Mouse (Mus musculus) cerebellum, adult 11-12 months (tissue): ENCODE measurements around the gene Dhx32.

Experiments used
- DNase-seq: peaks from one replicate; pipeline ENCODE4 v3.0.0; 2022

Gene Dhx32

DNA sequence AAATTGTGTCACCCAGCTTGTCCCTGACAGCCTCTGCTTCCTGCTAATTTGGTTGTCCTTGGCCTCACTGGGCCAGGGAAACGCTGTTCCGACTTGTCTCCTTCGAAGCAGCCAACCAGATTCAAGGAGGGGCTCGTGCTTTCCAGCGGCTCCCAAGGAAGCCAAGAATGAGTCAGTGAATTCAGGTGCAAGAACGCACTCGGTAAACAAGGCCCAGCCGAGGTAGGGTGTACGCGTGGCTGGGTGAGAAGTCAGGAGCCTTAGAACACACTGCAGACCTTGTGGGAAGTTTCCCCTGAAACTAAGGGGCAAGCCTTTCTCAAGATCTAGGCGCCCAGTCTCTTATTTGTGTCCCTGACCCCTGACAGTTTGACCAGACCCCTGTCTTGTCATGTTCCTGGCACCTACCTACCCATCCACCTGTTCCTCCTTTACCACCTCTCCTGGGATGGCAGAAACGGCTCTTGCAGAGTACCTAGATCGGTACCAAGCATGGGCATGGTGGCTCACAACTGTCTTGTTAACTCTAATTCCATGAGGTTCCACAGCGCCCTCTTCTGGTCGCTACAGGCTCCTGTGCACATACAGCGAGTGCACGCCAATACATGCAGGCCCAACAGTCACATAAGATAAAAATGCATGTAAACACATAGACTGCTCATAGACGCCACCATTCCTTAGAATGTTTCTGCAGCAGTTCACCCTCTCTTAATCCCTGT is at the start of gene Dhx32:
TSS of gene Dhx32 (minus strand) at position 10 of the 719 bp plus-strand sequence.
- DNase-seq, result peak; percentile 45

DNA sequence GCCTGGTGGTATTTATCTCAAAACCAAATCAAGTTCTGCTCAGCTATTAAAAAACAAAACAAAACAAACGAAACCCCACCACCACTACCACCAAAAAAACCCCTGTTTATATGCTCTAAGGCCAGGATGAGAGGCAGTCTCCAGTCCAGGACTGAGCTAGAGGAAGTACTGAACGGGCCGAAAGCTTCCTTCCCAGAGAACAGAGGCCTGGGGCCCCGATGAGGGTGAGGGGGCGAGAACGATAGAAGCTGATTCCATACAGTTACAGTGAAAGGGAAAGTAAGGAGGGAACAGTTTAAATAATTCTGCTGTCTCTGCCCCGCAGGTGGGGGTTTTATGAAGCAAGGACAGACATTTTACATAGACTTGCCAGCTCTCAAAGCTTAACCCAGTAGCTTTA is 47.1 kb upstream of the Dhx32 start:
- DNase-seq, result no peak

DNA sequence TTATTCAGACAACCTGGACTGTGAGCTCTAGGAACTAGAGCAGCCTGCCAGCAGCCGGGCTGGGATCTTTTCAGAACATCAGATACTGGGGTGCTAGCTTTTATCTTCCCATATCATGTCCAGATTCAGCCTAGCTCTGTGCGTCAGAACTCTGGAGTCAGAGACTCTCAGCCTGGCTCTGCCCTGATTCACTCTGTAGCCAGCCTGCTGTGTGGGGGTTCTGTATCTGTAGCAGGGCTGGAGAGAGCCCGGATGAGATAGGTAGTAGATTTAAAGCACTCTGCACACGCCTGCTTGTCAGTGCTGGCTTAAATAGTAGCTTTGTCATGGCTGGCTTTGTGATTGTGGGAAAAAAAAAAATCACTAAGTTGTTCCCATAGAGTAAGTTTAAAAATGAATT is 46.0 kb upstream of the Dhx32 start:
- DNase-seq, result no peak

DNA sequence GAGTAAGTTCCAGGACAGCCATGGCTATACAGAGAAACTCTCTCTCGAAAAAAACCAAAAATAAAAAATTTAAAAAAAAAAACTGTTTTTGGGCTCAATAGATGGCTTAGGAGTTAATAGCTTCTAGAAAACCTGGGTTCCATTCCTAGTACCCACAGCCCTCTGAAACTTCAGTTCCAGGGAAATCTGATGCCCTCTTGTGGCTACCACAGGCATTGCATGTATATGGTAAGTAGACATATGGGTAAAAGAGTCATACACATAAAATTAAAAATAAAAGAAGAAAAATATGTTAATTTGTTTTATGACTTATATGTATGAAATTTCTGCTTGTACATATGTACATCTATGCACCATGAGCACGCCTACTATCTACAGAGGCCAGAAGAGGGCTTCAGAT is 42.1 kb upstream of the Dhx32 start:
- no peak for DNase-seq

DNA sequence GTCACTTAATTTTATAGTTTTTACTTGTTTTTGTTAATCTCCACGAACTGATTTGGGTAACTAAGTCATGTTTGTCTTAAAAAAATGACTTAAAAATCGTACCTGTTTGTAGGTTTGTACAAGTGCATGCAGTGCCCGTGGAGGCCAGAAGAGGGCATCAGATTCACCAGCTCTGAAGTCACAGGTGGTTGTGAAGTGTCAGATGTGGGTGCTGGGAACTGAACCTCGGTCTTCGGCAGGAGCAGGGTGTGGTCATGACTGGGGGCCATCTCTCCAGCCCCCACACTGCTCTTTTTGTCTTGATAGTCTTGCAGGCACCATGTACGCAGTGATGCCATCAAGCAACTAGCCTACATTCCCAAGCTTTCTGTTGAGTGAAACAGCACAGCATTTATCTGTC is 41.2 kb upstream of the Dhx32 start:
- DNase-seq, result no peak

DNA sequence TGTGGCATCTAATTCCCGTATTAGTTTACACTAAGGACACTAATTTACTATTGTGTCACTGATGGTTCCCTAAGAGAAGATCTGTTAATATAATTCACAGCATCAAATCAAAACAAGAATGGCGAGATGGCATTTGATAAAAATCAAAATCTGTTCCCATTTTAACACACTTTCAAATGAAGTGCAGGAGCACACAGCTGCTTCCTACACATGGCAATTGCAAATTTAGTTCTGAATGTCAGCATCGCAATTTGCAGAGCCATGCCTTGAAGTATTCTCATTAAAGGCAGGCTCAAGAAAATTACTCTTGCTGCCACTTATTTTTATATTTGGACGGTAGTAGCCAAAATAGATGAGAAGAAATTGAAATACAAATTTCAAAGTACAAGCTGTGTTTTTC is 30.8 kb upstream of the Dhx32 start:
- no peak for DNase-seq

DNA sequence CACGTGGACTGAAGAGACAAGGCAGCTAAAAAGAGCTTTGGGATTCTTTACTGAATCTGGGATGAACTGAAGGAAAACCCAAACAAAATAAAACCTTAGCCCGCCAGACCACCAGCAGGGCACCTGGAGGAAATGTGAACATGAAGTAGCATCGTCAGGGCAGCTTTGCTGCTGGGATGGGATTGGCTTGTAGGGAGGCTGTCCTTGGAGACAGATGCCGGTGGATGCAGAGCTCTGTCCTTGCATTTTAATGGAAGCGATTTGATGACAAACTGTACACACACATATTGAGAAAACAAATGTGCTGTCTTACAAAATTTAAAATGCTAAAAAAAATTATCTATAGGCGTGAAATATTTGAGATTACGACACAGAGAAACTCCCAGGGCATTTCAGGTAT is 30.4 kb upstream of the Dhx32 start:
- no peak for DNase-seq

DNA sequence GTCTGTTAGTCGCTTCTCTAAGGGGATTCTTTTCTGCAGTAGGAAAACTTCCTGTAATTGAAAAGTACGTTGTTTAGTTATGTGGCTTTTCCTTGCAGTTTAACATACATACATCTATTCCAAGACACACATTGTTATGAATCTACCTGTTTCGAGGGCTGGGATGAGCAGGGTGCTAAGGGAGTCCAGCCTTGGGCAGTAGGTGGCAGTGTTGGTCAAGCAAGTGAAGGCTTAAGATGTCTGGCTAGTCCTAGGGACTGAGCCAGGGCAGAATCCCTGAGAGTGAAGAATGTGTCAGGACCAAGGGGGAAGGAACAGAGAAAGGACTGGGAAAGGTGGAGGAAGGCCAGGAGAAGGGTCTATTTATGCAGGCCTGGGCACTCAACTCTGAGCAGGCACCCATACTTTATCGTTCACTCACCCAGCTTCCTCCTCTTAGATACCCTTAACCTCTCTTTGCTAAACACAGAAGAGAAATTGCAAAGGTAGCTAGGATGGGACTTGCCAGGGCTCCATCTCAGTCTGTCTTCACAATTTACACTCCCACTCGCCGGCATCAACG is 23.2 kb upstream of the Dhx32 start:
- DNase-seq, result peak; percentile 36

DNA sequence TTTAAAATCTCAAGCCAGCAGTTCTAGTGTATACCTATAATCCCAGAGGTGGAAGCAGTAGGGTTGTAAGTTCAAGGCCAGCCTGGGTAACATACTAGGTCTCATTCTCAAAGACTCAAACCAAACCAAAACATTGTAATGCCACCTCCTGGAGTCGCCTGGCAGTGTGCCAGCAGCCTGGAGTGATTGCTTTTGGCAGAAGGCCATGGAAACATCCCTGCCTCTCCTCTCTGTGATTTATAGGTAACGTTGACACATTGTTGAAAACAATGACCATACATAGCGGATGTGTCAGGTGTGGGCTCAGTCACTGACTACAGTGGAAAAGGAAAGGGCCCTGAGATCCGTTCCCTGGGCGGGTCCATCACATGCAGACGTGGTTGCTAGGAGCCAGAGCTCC is 19.3 kb upstream of the Dhx32 start:
- DNase-seq, result no peak

DNA sequence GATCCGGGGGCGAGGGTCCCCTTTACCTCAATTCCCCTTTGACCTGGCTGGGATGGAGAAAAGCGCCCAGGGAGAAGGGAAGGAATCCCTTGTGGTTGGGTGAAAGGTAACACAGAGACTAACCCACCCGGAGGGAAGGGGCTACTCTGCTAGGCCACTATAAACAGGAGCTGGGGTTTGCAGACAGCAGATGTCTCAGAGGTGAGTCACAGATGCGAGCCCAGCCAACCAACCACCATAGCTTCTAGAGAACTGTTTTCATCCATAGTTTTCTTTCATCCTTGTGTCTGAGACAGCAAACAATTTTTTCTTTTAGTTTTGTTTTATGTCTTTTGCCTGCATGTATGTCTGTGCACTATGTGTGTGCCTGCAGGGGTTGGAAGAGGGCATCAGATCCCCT is 17.4 kb upstream of the Dhx32 start:
- DNase-seq, result no peak

DNA sequence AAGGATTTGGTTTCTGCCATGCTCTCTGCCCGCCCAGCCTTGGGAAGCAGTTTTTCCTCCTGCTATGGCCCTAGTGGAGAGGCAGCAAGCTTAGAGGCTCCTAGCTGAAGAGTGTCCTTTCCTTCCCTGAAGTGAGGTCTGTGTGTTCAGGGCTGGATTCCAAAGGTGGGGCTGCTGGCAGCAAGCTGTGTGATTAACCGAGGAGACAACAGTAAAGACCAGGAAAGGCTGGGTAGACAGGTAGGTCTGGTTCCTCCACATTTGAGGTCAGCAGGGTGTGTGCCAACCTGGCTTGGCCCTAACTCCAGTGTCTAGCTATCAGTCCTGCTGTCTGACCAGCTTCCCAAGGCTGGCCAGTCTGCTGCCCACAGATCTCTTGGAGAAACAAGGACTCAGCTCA is 12.2 kb upstream of the Dhx32 start:
- no peak for DNase-seq

DNA sequence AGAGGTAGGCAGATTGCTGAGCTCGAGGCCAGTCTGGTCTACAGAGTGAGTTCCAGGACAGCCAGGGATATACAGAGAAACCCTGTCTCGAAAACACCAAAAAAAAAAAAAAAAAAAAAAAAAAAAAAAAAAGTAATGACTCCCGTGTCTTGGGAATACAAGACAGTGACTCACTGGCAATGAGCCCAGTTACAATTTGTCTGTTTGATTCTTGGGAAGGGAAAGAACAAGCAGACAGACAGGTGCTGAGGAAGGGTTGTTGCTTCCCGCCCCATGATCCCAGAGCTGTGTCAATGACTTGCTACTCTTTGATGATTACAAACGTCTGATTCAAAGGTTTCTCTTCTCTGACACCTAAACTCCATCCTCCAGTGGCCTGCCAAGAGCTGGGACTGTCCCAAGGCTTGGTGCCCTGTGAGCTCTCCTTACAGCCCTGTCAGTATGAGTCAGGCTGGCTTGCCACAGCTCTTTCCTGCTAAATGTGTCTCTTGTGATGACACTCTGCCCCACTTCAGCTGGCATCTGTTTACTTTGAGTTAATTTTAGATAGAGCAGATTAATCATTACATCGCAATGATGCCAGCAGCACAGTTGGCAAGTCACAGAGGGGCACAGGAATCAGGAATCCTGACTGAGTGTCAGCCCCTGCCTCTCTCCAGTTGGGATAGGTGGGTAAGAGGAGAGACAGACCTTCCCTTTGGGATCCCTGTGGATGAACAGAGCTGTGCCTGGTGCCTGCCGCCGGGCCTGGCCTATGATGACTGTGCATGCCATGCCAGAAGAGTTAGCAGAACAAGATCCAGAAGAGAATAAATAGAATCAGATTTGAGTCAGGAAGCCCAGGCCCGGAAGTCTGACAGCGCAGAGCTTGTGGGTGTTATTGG is 11.0 kb upstream of the Dhx32 start:
- peak; percentile 48 for DNase-seq

DNA sequence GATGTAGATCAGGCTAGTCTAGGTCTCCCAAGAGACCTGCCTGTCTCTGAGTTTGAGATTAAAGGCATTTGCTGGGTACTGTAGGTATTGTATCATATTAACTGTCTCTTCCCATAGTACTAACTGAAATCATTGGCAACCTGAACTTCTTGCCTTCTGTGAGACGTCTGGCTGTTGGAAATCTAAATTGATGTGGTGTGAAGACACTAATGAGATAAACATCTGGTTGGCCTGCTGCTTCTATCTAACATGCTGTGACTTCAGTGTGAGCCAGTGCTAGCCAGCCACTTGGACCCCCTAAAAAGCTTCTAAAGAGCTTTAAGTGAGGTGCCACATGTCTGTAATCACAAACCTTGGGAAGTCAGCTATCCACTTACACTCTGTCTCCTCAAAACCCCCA is 10.2 kb upstream of the Dhx32 start:
- DNase-seq, result no peak

DNA sequence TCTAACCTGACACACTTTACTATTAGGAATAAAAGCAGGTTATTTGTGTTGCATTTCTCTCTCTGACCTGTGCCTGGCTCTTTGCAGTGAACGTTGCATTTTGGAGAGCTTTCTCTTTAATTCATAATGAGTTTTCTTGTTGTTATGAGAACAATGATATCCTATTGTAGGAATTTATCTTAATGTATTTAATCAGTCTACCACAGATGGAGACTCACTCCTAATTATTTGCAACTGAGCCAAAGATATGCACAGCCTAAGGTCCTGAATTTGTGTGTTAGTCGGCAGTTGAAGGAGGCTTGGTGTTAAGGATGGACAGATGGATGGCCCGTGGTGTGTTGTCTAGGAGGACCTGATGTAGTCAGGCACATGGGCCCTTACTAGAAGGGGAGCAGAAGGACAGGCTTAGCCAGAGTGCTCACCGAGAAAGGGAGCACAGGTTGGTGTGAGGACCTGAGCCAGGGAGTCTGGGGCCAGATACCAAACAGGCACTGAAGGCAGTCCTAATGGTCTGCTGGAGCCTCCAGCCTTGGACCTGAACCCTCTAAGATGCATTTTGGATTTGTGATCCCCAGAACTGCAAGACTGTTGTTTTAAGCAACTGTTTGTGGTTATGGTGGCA is 8.2 kb upstream of the Dhx32 start:
- no peak for DNase-seq

DNA sequence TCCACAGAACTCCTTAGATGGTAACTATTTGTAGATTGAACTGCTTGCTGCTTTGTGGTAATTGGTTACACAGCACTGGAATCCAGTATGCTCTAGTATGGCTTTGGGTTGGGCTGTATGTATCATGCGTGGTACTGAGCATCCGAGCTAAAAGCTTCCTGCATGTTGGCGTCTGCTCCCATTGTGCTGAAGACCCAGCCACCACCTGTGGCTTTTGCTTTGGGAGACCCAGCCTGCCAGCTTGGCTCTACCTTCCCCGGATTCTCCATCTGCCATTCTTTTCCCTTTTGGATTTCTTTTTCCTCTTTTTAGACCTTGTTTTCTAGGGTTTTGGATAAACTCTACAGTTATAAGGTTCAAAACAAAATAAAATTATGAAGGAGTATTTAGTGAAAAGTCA is 7.6 kb upstream of the Dhx32 start:
- no peak for DNase-seq

DNA sequence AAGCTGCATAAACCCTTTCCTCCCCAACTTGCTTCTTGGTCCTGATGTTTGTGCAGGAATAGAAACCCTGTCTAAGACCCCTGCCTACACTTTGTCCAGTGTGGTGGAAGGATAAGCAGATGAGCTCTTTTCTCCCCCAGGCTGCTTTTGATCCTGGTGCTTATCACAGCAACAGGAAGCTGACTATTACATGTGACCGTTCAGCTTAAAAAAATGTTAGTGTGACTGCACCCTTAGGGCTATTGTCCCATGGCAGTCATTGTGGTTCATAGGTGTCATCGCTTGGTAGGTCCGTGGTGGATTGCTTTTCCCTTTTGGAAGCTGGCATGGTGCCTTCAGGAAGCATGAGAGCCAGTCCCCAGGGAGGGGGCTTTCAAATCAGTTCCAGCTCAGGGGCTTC is 5.6 kb upstream of the Dhx32 start:
- no peak for DNase-seq

DNA sequence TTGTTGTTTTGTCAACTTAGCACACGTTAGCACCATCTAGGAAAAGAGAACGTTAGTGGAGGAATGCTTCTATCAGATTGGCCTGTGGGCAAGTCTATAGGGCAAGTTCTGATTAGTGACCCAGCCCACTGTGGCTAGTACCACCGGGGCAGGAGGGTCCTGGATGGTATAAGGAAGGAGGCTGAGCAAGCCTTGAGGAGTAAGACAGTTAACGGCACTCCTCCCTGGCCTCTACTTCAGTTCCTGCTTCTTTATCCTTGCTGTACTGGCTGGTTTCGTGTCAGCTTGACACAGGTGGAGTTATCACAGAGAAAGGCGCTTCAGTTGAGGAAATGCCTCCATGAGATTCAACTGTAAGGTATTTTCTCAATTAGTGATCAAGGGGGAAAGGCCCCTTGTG is 5.0 kb upstream of the Dhx32 start:
- DNase-seq, result no peak

DNA sequence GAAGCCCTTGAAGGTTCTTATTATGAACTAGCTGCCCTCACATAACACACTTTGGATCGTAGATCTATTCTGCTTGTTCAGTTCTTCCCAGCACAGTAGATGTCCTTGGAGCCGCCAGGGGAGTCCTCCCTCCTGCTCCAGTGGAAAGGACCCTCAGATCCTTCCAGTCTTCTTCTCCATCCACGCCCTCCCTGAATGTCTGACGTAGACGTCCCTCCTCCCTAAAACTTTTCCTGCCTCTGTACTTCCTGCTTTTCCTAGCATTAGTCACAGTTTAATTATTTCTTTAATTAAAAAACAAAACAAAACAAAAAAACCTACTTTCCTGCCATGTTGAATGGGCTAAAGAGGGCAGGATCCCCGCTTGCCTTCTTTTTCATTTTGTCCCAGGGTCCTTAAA is 535 bp downstream of the Dhx32 start:
- no peak for DNase-seq

DNA sequence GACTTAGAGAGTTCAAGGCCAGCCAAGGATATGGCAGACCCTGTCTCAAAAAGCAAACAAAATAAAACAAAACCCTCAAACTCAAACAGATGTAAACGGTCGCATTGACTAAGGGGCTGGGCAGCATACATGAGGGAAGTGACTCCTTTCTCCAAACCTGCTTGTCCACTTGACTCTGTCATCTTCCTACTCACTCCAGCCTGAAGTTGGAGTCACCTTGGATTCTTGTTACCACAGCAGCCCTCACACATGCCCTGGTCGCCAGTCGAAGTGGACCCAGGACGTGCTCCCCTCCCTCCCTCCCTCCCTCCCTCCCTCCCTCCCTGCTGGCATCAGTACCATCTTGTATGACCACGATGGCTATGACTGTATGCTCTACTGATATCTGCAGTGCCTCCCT is 943 bp downstream of the Dhx32 start:
- no peak for DNase-seq

DNA sequence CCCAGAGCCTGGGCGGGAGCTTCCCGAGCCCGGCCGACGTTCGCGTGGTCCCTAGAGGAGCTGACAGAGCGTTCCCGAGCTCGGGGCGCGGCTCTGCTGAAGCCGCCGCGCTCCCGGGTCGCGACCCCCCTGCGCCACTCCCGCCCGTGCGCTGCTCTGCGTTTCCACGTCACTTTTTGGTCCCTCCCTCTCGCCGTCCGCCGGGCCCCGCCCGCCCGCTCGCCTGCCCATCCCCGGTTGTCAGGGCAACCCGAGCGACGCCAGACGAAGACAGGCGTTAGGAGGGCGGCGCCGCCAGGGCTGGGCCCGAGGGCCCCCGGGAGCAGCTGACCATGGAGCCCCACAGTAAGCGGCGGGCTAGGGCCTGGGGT is 5.9 kb downstream of the Dhx32 start, which contains the start of gene Fank1:
TSS of gene Fank1 (plus strand) at position 236 of the 371 bp plus-strand sequence.
- peak; percentile 81 for DNase-seq

DNA sequence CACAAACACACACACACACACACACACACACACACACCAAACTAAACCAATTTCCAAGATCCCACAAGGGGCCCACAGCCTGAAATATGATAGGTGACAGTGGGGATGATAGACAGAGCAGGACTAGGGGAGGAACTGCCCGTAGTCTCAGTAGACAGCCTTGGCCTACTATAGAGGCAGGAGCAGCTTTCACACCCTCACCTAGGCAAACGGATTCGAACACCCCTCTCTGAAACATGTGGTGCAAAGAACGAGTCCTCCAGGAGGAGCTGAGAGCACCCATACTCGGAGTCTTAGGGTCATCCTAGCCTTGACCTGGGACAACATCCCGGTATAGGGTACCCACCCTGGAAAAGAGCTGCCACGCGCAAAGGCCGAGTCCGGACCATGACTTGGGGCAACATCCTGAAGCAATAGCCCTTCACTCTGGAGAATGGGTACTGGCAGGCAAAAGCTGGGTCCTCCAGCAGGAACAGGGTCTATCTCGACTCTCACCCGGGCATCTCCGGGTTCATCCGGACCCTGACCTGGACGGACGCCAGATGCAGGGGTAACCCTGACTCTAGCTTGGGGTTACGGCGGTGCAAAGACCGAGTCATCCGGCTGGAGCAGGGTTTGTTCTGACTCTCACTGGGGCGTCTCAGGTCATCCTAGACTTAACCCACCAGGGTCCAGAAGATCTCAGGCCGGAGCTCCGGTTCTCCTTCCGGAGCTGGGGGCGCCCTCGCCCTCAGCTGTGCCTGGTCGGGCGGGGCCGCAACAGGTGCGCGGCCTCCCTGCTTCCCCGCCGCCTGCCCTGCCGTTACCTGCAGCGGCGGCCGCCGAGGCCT is 6.5 kb downstream of the Dhx32 start:
- peak; percentile 60 for DNase-seq

DNA sequence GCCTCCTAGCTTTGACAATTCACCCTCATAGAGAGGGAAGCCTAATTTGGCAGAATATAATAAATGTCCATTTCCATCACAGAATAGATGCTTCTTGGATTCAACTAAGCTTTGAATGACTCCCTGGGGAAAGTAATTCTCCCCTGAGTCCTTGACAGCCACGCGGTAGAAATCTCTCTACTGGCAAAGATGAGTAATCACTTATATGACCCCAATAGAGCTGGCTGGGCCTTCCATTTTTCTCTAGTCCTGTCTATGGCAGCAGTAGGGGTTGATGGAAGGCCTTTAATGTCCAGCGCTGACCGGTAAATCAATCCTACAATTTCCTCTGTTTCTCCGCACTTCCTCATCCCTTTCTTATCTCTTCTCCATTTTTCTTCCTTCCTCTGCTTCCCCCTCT is 7.3 kb downstream of the Dhx32 start:
- DNase-seq, result no peak

DNA sequence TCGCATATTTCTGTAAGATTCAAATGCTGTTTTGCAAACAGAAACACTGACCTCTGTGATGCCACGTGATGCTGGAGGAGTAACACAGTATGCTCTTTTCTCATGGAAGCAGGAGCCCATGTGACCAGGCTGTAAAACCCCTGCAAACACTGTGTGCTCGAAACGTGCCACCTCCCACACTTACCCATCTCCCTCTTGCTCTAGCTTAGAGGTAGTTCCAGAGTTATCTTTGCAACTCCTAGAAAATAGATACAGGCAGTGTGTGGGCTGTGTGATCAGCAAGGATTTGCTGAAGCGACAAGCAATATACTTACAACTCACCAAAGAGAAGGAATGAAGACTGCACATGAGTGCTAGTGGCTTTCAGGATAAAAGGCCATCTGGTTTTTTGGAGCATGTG is 14.0 kb downstream of the Dhx32 start:
- no peak for DNase-seq
